Mouse (Mus musculus) heart, embryonic 14.5 days (tissue): ENCODE results near the gene Ppbp. TPM values are rescaled to one million over a fixed set of nuclear protein-coding genes. Genes with fewer than 3 reads are reported as not detected.

Experiments
- microRNA-seq: library from miRNA; unstranded; fragments of <30 nt; microRNA quantifications from one replicate; pipeline ENCODE4, GENCODE M21; 2016
- polyA plus RNA-seq: library from polyadenylated mRNA; unstranded; fragments of >200 nt; fragmentation: Nextera tagmentation; extraction: Ambion mirVana; gene quantifications from 2 replicates; pipeline ENCODE4 v1.2.1, GENCODE M21; 2014

Gene Ppbp
- polyA plus RNA-seq, 1 experiment from 2014 or later: 3.8 TPM

Small RNA genes within 50 kb of the gene (microRNA-seq; reads per million reads assigned to microRNA genes)
- gene Gm24322: not detected

Other genes with a start within 250 kb of the Ppbp start
- gene Afm, start 249.6 kb upstream of the Ppbp start, polyA plus RNA-seq: not detected in 2 replicates
- not detected in 2 replicates for gene 5830473C10Rik, start 207.4 kb upstream of the Ppbp start, polyA plus RNA-seq
- gene Rassf6, start 127.9 kb upstream of the Ppbp start, polyA plus RNA-seq: 0.27 and 0.55 TPM in 2 replicates
- gene Cxcl5, start 9.2 kb upstream of the Ppbp start, polyA plus RNA-seq: not detected in 2 replicates
- gene Pf4, start 3.9 kb downstream of the Ppbp start, polyA plus RNA-seq: 33.7 and 35.5 TPM in 2 replicates
- not detected in 2 replicates for gene Cxcl3, start 17.6 kb downstream of the Ppbp start, polyA plus RNA-seq
- not detected in 2 replicates for gene Cxcl15, start 26.0 kb downstream of the Ppbp start, polyA plus RNA-seq
- 0.42 and 0.66 TPM in 2 replicates for gene Cxcl1, start 122.7 kb downstream of the Ppbp start, polyA plus RNA-seq
- 0.20 TPM in 1 of 2 replicates, not detected in the other for gene Cxcl2, start 135.4 kb downstream of the Ppbp start, polyA plus RNA-seq
- gene Mthfd2l, start 162.6 kb downstream of the Ppbp start, polyA plus RNA-seq: 34.6 and 35.5 TPM in 2 replicates